ENCODE assay signal across 8 mouse cellular contexts in the genomic region with DNA sequence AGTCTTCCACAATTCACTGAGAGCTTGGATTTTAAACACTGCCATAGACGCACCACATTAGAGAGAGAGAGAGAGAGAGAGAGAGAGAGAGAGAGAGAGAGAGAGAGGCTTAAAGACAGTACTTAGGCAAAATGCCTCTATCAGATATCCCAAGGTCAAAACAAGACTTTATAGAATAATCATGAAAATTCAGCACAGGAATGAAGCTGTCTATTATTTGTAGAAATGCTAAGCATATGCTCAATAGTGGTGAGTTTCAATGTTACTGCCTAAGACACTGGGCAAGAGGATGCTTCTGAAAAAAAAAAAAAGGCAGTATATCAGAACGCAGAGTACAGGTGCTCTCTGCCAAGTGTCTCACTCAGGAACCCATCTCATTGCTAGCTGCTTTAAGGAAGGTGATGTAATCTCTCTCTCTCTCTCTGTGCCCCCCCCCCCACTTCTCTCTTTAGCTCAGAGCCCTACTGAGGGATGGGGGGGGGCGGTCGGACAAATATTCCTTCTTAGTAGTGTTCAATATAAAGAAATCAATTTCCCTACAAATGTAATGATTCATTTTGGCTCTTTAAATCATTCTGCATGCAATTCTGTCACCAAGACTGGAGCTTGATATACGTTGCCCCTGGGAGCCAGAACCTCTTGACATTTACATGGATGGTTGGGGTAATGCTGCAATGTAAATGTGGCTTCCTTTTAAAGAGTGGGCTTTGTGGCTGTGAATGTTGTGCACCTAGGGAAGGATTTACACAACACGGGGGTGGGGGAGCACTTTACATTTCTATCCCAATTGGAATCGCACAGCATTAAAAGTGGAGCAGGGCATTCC.
A peak's percentile ranks its signal among the peaks of the same experiment; 100 is the strongest.
DNase-seq lines count a peak whose midpoint lies in the region; ATAC-seq lines count a peak whose summit lies in the region.

No protein-coding gene starts in this region.

- H3K27me3 ChIP-seq in intestine, embryonic 16.5 days (replicated peaks; ENCODE audit: control insufficient read depth, insufficient read depth, low read length): no peaks in the 10 kb centered on the region
- H3K27me3 ChIP-seq in stomach, embryonic 14.5 days (ENCODE audit: control insufficient read depth, insufficient read depth, low read length): no peaks in the 10 kb centered on the region

- H3K9ac ChIP-seq in intestine, embryonic 16.5 days (ENCODE audit: low read depth, low read length): no peak overlapping the region
- H3K9ac ChIP-seq in stomach, embryonic 14.5 days (replicated peaks; ENCODE audit: low read depth, low read length): peak overlapping the region; percentile 55; the same call in 1 of the 2 replicates

- 0 out of 2 replicates have a peak overlapping the region, but pooled peaks have one; percentile 68 for H3K4me2 ChIP-seq in intestine, embryonic 16.5 days (ENCODE audit: low read depth, low read length)
- peak overlapping the region; percentile 74 for H3K4me2 ChIP-seq in stomach, embryonic 14.5 days (replicated peaks; ENCODE audit: low read depth, low read length)

- H3K27ac ChIP-seq in intestine, embryonic 16.5 days (ENCODE audit: low read length): peak overlapping the region; percentile 35; the same call in 1 of the 2 replicates
- peak overlapping the region; percentile 7; the same call in 1 of the 2 replicates for H3K27ac ChIP-seq in stomach, embryonic 14.5 days (ENCODE audit: low read length)

- ATAC-seq in intestine, embryonic 16.5 days: no peak
- no peak for ATAC-seq in stomach, embryonic 14.5 days (ENCODE audit: insufficient number of reproducible peaks, insufficient read depth, low FRiP score, low read depth)
- ATAC-seq in inflammation-experienced regulatory T-cells, adult 6 months: no peak

- WGBS in intestine, embryonic 16.5 days: 55% methylated on average over 7 of the region's 7 CpGs
- 51% methylated on average over 7 of the region's 7 CpGs for WGBS in stomach, embryonic 14.5 days

- H3K36me3 ChIP-seq in intestine, embryonic 16.5 days (ENCODE audit: control insufficient read depth, insufficient read depth, low read length): no peaks in the 10 kb centered on the region; the same call in 1 of the 2 replicates
- H3K36me3 ChIP-seq in stomach, embryonic 14.5 days (ENCODE audit: control insufficient read depth, insufficient read depth, low read length): peaks cover 8% of the 10 kb centered on the region

- H3K9me3 ChIP-seq in intestine, embryonic 16.5 days (ENCODE audit: control insufficient read depth, low read length): no peaks in the 10 kb centered on the region
- no peaks in the 10 kb centered on the region for H3K9me3 ChIP-seq in stomach, embryonic 14.5 days (ENCODE audit: control insufficient read depth, low read depth, low read length)

- 0 out of 2 replicates have a peak overlapping the region, but pooled peaks have one; percentile 4 for H3K4me3 ChIP-seq in intestine, embryonic 16.5 days (ENCODE audit: low read length)
- H3K4me3 ChIP-seq in stomach, embryonic 14.5 days (ENCODE audit: low read depth, low read length): peak overlapping the region; percentile 55

- DNase-seq in embryo, embryonic 11 days: peak; percentile 19
- no peak for DNase-seq in embryo, embryonic 9.5 days (ENCODE audit: extremely low spot score)
- peak; percentile 35 to 39 for DNase-seq in spleen, postnatal 10 days (ENCODE audit: low spot score in 2 of 2)
- no peak for DNase-seq in spleen, postnatal 36 days (ENCODE audit: low spot score in 2 of 2)
- no peak for DNase-seq in gastrocnemius, postnatal 4 days (ENCODE audit: low spot score in 2 of 2)

- peaks cover 13% of the 10 kb centered on the region for H3K4me1 ChIP-seq in intestine, embryonic 16.5 days (ENCODE audit: control insufficient read depth, insufficient read depth, low read length)
- peaks cover 27% of the 10 kb centered on the region; the same call in 1 of the 2 replicates for H3K4me1 ChIP-seq in stomach, embryonic 14.5 days (ENCODE audit: control insufficient read depth, insufficient read depth, low read length)

Comparison
In these comparisons a context has a peak if more than half of its experiments do, and no peak if none do; other contexts are left out.
1. DNase-seq: peak in embryo, embryonic 11 days (single experiment) and spleen, postnatal 10 days (2 of 2); none in embryo, embryonic 9.5 days (single experiment), spleen, postnatal 36 days (0 of 2) and gastrocnemius, postnatal 4 days (0 of 2).